Mouse (Mus musculus) neural tube, embryonic 12.5 days (tissue): Measurements from ENCODE around the gene Astl. TPM values are rescaled to one million over a fixed set of nuclear protein-coding genes. Genes with fewer than 3 reads are reported as not detected.

Source experiments
- ATAC-seq: fragments of 200-750 bp; cut with Nextera tagmentation; 2 replicates; pipeline ENCODE4 v1.8.0; 2017; ENCODE audit warnings: low read depth, mild to moderate bottlenecking, moderate TSS enrichment, moderate library complexity; ENCODE audit not compliant: low FRiP score
- H3K27ac ChIP-seq: fragments of 300-500 bp; sonication (generic); 2 replicates; pipeline ENCODE4 v1.5.1; 2016
- H3K27me3 ChIP-seq: fragments of 300-500 bp; sonication (generic); replicated peaks from 2 replicates; pipeline ENCODE4 v1.6.1; 2016; ENCODE audit warnings: mild to moderate bottlenecking
- H3K36me3 ChIP-seq: fragments of 300-500 bp; sonication (generic); 2 replicates; pipeline ENCODE4 v1.6.1; 2016; ENCODE audit warnings: mild to moderate bottlenecking
- H3K4me1 ChIP-seq: fragments of 300-500 bp; sonication (generic); 2 replicates; pipeline ENCODE4 v1.6.1; 2016
- H3K4me2 ChIP-seq: fragments of 300-500 bp; sonication (generic); replicated peaks from 2 replicates; pipeline ENCODE4 v1.6.1; 2016; ENCODE audit warnings: mild to moderate bottlenecking
- H3K4me3 ChIP-seq: fragments of 300-500 bp; sonication (generic); 2 replicates; pipeline ENCODE4 v1.5.1; 2016
- H3K9ac ChIP-seq: fragments of 300-500 bp; sonication (generic); 2 replicates; pipeline ENCODE4 v1.6.1; 2016; ENCODE audit warnings: mild to moderate bottlenecking
- H3K9me3 ChIP-seq: fragments of 300-500 bp; sonication (generic); 2 replicates; pipeline ENCODE4 v1.6.1; 2016; ENCODE audit warnings: mild to moderate bottlenecking
- WGBS: fragments of 180-500 bp; shearing (Covaris S2); methylation state at CpG from one replicate; pipeline ENCODE4 v1.1.7; 2016; 5-methylcytosine and 5-hydroxymethylcytosine counted together
- polyA plus RNA-seq: library from polyadenylated mRNA; unstranded; fragments of >200 nt; fragmentation: Nextera tagmentation; extraction: Ambion mirVana; gene quantifications from 2 replicates; pipeline ENCODE4 v1.2.1, GENCODE M21; 2016

The Astl gene
- polyA plus RNA-seq, 1 experiment from 2014 or later = not detected

DNA sequence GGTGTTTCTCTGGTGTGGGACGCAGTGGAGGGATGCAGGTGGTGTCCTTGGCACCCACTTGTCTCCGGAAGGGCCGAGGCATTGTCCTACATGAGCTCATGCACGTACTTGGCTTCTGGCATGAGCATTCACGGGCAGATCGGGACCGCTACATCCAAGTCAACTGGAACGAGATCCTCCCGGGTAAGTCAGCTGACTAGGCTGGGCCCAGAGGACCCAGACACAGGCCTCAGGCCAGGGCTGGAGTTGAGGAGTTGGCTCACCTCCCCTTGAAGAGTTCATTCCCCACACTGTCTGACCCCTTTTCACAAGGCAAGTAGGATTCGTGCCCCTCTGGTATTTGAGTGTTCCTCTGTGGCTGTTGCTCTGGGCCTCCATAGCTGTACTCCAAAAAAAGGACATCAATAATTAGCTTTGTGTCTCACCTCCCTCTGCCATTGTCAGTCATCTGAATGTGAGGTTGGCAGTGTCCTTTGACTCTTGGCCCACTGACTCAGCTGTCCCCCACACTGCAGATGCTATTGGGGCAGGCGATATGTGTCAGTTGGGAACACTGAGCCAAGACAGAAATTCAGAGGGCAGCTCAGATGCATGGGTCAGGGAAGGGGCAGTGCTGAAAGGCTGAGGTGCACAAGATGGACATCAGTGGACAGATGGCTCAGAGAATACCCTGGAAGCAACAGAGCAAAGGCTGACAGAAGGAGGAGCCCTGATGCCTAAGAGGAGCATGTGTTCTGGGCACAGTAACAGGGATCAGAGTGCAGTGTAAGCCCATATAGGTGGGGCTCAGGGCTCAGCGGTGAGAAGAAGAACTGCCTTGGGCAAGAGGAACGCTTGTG is 8.9 kb downstream of the Astl start:
- Histone ChIP-seq H3K9ac (no peak overlapping the region), H3K4me3 (no peak overlapping the region), H3K27ac (no peak overlapping the region), H3K27me3 (no peaks in the 10 kb centered on the region; the same call in 1 of the 2 replicates), H3K4me2 (no peak overlapping the region), H3K4me1 (no peaks in the 10 kb centered on the region), H3K36me3 (no peaks in the 10 kb centered on the region), H3K9me3 (no peaks in the 10 kb centered on the region)
- no peak for ATAC-seq
- 82% methylated on average over 13 of the region's 13 CpGs for WGBS

DNA sequence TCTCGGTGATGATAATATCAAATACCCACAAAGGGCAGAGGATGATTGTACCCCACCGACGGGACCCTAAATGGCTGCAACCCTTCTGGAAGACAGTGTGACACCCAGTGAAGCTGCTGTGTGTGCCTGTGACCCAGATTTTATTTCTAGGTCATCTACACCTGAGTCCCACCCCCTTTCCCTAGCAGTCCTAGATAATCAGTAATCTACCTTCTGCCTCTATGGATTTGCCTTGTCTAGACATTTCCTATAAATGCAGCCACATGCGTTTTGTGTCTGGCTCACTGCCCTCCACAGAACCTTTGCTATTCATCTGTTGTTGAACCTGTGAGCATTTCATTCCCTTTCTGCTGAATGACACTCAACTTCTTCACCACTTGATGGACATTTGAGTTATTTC is 15.4 kb downstream of the Astl start:
- no peaks in the 10 kb centered on the region for H3K4me1 ChIP-seq
- no peak overlapping the region for H3K4me2 ChIP-seq
- no peak overlapping the region for H3K27ac ChIP-seq
- 0 out of 2 replicates have a peak, but pooled peaks cover 5% of the 10 kb centered on the region for H3K27me3 ChIP-seq
- ATAC-seq = no peak
- no peak overlapping the region for H3K4me3 ChIP-seq
- WGBS = 84% methylated on average over 4 of the region's 4 CpGs
- no peaks in the 10 kb centered on the region for H3K9me3 ChIP-seq
- no peak overlapping the region for H3K9ac ChIP-seq
- H3K36me3 ChIP-seq = no peaks in the 10 kb centered on the region

DNA sequence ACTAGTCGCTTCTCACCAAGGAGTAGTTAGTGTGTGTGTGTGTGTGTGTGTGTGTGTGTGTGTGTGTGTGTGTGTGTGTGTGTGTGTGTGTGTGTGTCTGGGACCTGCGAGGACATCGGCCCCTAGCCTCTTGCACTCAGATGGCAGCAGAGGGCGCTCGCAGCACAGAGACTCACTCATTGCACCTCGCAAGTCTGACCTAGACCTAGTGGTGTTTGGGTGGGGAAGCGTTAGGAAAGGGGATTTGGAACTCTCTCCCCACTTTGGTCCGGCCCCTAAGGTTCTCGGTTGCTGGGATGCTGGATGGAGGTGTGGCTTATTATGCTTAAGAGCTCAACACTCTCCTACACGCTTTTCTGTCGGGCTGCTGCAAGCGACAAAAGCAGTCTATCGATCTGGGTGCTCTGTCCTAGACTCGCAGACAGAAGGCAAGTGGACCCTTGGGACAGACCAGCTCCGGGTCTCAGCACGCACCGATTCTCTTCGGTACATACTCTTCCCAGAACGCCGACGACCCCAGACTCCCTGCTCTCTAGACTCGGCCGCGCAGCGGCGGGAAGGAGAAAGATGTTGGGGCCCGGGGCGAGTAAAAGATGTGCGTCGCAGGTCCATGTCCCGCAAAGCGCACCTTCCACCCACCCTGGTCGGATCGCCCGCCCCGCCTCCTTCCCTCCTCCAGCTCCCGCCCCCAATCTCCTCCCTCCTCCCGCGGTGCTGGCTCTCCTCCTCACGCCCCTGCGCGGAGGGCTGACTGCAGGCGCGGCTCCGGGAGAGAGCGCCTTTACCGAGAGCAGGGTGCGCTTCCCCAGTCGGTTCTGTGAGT is 24.2 kb downstream of the Astl start, which contains the start of gene Adra2b:
Gene Adra2b (plus strand): TSS at position 750 of the 823 bp plus-strand sequence.
- WGBS = under 1% methylated on average over 49 of the region's 49 CpGs
- Histone ChIP-seq H3K9me3 (no peaks in the 10 kb centered on the region), H3K4me1 (peaks cover 14% of the 10 kb centered on the region), H3K4me2 (peak within 1 kb of the TSS; percentile 74), H3K36me3 (no peaks in the 10 kb centered on the region), H3K9ac (peak within 1 kb of the TSS; percentile 13; the same call in 1 of the 2 replicates), H3K27me3 (peaks cover 76% of the 10 kb centered on the region), H3K4me3 (peak within 1 kb of the TSS; percentile 36), H3K27ac (no peak within 1 kb of the TSS)
- peak; percentile 69 for ATAC-seq

DNA sequence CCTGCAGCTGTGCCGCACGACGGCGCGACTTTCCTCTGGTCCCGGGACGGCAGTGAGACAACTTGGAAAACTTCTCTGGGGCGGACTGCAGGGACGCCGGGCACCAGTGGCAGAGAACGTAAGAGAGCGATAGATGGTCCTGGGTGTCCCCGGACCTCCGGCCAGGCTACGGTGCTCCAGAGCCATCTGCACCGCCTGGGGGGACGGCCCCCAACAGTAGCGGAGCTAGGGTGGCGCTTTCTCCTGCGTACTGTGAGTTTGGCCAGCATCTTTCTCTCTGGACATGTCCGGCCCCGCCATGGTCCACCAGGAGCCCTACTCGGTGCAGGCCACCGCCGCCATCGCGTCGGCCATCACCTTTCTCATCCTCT is 24.8 kb downstream of the Astl start:
- Histone ChIP-seq H3K9ac (peak overlapping the region; percentile 13; the same call in 1 of the 2 replicates), H3K36me3 (no peaks in the 10 kb centered on the region), H3K9me3 (no peaks in the 10 kb centered on the region), H3K4me3 (peak overlapping the region; percentile 36), H3K27me3 (peaks cover 78% of the 10 kb centered on the region), H3K27ac (no peak overlapping the region), H3K4me2 (peak overlapping the region; percentile 74), H3K4me1 (peaks cover 14% of the 10 kb centered on the region)
- 1% methylated on average over 28 of the region's 28 CpGs for WGBS
- ATAC-seq = 0 out of 2 replicates have a peak, but pooled peaks have one; percentile 30

GRCm38 (mm10) chr2:127363696-127364095 is 25.3 kb downstream of the Astl start:
- Histone ChIP-seq H3K9ac (no peak overlapping the region), H3K36me3 (no peaks in the 10 kb centered on the region), H3K9me3 (no peaks in the 10 kb centered on the region), H3K27me3 (peaks cover 78% of the 10 kb centered on the region), H3K4me3 (peak overlapping the region; percentile 36), H3K4me2 (peak overlapping the region; percentile 74), H3K4me1 (peaks cover 14% of the 10 kb centered on the region), H3K27ac (no peak overlapping the region)
- ATAC-seq = no peak
- WGBS = 7% methylated on average over 20 of the region's 20 CpGs

GRCm38 (mm10) chr2:127364452-127364851 is 26.0 kb downstream of the Astl start:
- H3K27me3 ChIP-seq = peaks cover 78% of the 10 kb centered on the region

DNA sequence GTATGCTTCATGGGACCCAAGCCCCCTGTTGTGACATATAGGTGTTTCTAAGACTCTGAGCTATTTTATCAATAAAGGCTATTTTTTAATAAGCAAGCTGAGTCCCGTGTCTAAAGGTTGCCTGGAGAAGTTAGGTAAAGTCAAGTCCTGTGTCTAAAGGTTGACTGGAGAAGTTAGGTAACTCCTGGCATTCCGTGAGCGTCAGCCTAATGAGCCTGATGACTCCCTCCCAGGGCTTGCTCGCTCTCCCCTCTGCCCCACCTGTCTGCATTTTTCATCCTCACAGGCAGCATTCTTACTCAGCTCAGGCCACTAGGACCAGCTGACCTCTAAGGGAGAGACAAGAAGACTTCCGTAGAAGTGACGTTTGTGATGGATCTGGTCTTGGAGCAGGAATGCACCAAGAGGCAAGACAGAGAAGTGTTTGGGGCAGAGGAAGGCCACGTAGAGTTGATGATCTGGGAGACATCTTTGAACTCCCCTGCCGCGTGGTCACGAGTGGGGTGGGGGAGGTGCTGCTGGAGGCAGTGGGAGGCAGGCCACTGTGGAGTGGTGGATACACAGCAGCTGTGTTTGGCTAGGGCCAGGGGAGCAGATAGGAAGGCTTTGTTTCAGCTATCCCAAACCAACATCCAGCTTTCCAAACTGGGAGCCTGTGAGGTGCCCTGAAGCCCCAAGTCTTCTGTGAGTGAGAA is 28.8 kb downstream of the Astl start:
- H3K4me3 ChIP-seq = no peak overlapping the region
- no peak for ATAC-seq
- H3K9me3 ChIP-seq = no peaks in the 10 kb centered on the region
- H3K36me3 ChIP-seq = no peaks in the 10 kb centered on the region
- no peak overlapping the region for H3K9ac ChIP-seq
- no peak overlapping the region; the same call in 1 of the 2 replicates for H3K4me2 ChIP-seq
- H3K4me1 ChIP-seq = peaks cover 18% of the 10 kb centered on the region
- 75% methylated on average over 10 of the region's 10 CpGs for WGBS
- H3K27ac ChIP-seq = no peak overlapping the region
- H3K27me3 ChIP-seq = peaks cover 54% of the 10 kb centered on the region

More at GRCm38 (mm10) chr2:127364452-127364851, 26.0 kb downstream of the Astl start:
- H3K36me3 ChIP-seq = no peaks in the 10 kb centered on the region
- no peaks in the 10 kb centered on the region for H3K9me3 ChIP-seq
- H3K4me3 ChIP-seq = no peak overlapping the region
- no peak for ATAC-seq
- no peak overlapping the region for H3K4me2 ChIP-seq
- peaks cover 14% of the 10 kb centered on the region for H3K4me1 ChIP-seq
- 12% methylated on average over 8 of the region's 8 CpGs for WGBS
- H3K9ac ChIP-seq = no peak overlapping the region
- no peak overlapping the region for H3K27ac ChIP-seq

- H3K4me3 ChIP-seq = no peak overlapping the region
- no peak overlapping the region for H3K4me2 ChIP-seq
- H3K27me3 ChIP-seq = peaks cover 29% of the 10 kb centered on the region
- no peak for ATAC-seq
- H3K36me3 ChIP-seq = no peaks in the 10 kb centered on the region
- H3K9me3 ChIP-seq = no peaks in the 10 kb centered on the region
- no peak overlapping the region for H3K9ac ChIP-seq
- H3K27ac ChIP-seq = no peak overlapping the region
- 68% methylated on average over 5 of the region's 5 CpGs for WGBS
- peaks cover 5% of the 10 kb centered on the region; the same call in 1 of the 2 replicates for H3K4me1 ChIP-seq
Observed at GRCm38 (mm10) chr2:127369703-127370376, 31.4 kb downstream of the Astl start.

- Histone ChIP-seq H3K4me3 (no peak overlapping the region), H3K27ac (no peak overlapping the region), H3K9me3 (no peaks in the 10 kb centered on the region), H3K9ac (no peak overlapping the region), H3K36me3 (no peaks in the 10 kb centered on the region), H3K27me3 (peaks cover 19% of the 10 kb centered on the region), H3K4me1 (peaks cover 5% of the 10 kb centered on the region; the same call in 1 of the 2 replicates), H3K4me2 (no peak overlapping the region)
- whole genome bisulfite sequencing = 53% methylated on average over 9 of the region's 9 CpGs
- no peak for ATAC-seq
Observed at GRCm38 (mm10) chr2:127370561-127371483, 32.4 kb downstream of the Astl start.

DNA sequence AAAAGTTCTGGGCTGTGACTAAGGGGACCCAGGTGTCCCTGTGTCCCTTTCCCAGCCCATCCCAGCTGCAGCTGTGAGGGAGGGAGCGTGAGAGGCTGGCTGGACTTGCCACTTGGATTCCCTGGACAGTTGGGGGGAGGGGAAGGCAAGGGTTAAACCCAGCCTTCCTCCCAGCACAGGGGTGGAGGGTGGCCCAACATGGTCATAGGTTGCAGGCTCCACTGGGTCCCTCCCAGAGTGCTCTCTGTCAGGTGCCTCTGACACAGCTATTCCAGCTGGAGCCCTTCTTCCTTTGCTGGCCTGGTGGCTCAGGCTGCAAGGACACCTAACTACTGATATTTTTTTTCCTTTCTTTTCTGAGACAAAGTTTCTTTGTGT is 33.0 kb downstream of the Astl start:
- Histone ChIP-seq H3K27me3 (peaks cover 13% of the 10 kb centered on the region), H3K4me2 (no peak overlapping the region), H3K9ac (no peak overlapping the region), H3K4me1 (peaks cover 5% of the 10 kb centered on the region; the same call in 1 of the 2 replicates), H3K27ac (no peak overlapping the region), H3K9me3 (no peaks in the 10 kb centered on the region), H3K36me3 (no peaks in the 10 kb centered on the region), H3K4me3 (no peak overlapping the region)
- 67% methylated on average over 1 of the region's 1 CpGs for WGBS
- ATAC-seq = no peak
